Mouse (Mus musculus) midbrain, postnatal 0 days (tissue): ENCODE data around the gene Gstt4. TPM values are rescaled to one million over a fixed set of nuclear protein-coding genes. Genes with fewer than 3 reads are reported as not detected.

Source experiments
- ATAC-seq: fragments of 200-750 bp; cut with Nextera tagmentation; 2 replicates; pipeline ENCODE4 v1.8.0; 2017; ENCODE audit warnings: moderate number of reproducible peaks, mild to moderate bottlenecking, moderate TSS enrichment, moderate library complexity; ENCODE audit not compliant: low FRiP score
- DNase-seq: peaks from one replicate; pipeline ENCODE4 v3.0.0-alpha.2; 2015; ENCODE audit warnings: low spot score
- H3K27ac ChIP-seq: fragments of 300-500 bp; sonication (generic); 2 replicates; pipeline ENCODE4 v1.5.1; 2014; ENCODE audit warnings: low read depth, mild to moderate bottlenecking, low read length, mixed read lengths
- H3K27me3 ChIP-seq: fragments of 300-500 bp; sonication (generic); 2 replicates; pipeline ENCODE4 v1.6.1; 2014; ENCODE audit warnings: low read length, control low read depth, mixed read lengths; ENCODE audit not compliant: insufficient read depth
- H3K36me3 ChIP-seq: fragments of 300-500 bp; sonication (generic); 2 replicates; pipeline ENCODE4 v1.6.1; 2014; ENCODE audit warnings: low read length, control low read depth, mixed read lengths; ENCODE audit not compliant: insufficient read depth
- H3K4me1 ChIP-seq: fragments of 300-500 bp; sonication (generic); 2 replicates; pipeline ENCODE4 v1.6.1; 2014; ENCODE audit warnings: mild to moderate bottlenecking, control low read depth, antibody characterized with exemption, low read length, mixed read lengths; ENCODE audit not compliant: insufficient read depth
- H3K4me2 ChIP-seq: fragments of 300-500 bp; sonication (generic); 2 replicates; pipeline ENCODE4 v1.6.1; 2014; ENCODE audit warnings: low read depth, mild to moderate bottlenecking, low read length, mixed read lengths; ENCODE audit not compliant: poor library complexity, severe bottlenecking
- H3K4me3 ChIP-seq: fragments of 300-500 bp; sonication (generic); 2 replicates; pipeline ENCODE4 v1.5.1; 2014; ENCODE audit warnings: low read depth, mild to moderate bottlenecking, low read length, moderate library complexity
- H3K9ac ChIP-seq: fragments of 300-500 bp; sonication (generic); replicated peaks from 2 replicates; pipeline ENCODE4 v1.6.1; 2014; ENCODE audit warnings: mild to moderate bottlenecking, low read length, moderate library complexity, mixed read lengths; ENCODE audit not compliant: poor library complexity, severe bottlenecking
- H3K9me3 ChIP-seq: fragments of 300-500 bp; sonication (generic); 2 replicates; pipeline ENCODE4 v1.6.1; 2016; ENCODE audit warnings: low read length, control low read depth
- CTCF ChIP-seq: IDR thresholded peaks from 2 replicates; pipeline ENCODE4 v1.5.1; 2016; ENCODE audit warnings: antibody characterized with exemption, mild to moderate bottlenecking
- WGBS: fragments of 180-500 bp; shearing (Covaris S2); extraction: QIAGEN DNeasy Blood & Tissue Kit; methylation state at CpG from one replicate; pipeline ENCODE4 v1.1.7; 2014; 5-methylcytosine and 5-hydroxymethylcytosine counted together
- polyA plus RNA-seq: library from polyadenylated mRNA; unstranded; fragments of >200 nt; fragmentation: Nextera tagmentation; extraction: Ambion mirVana; gene quantifications from 2 replicates; pipeline ENCODE4 v1.2.1, GENCODE M21; 2015
- total RNA-seq: library from RNA; depleted of rRNA; stranded (reverse); fragments of >200 nt; gene quantifications from 2 replicates; pipeline ENCODE4 v1.2.3, GENCODE M21; 2014

Gstt4 gene
- total and polyA plus RNA-seq, 2 experiments from 2014 or later = not detected

GRCm38 (mm10) chr10:75853452-75853851, 31.1 kb upstream of the Gstt4 start:
- Histone ChIP-seq H3K4me2 (no peak overlapping the region), H3K27me3 (no peaks in the 10 kb centered on the region), H3K9me3 (no peaks in the 10 kb centered on the region), H3K9ac (no peak overlapping the region), H3K4me3 (no peak overlapping the region), H3K4me1 (0 out of 2 replicates have a peak, but pooled peaks cover 6% of the 10 kb centered on the region), H3K36me3 (peaks cover 15% of the 10 kb centered on the region; the same call in 1 of the 2 replicates), H3K27ac (no peak overlapping the region)
- peak; percentile 90 for DNase-seq
- peak; percentile 61 for ATAC-seq
- TF ChIP-seq CTCF = peak; percentile 82
- WGBS = 19% methylated on average over 10 of the region's 10 CpGs

DNA sequence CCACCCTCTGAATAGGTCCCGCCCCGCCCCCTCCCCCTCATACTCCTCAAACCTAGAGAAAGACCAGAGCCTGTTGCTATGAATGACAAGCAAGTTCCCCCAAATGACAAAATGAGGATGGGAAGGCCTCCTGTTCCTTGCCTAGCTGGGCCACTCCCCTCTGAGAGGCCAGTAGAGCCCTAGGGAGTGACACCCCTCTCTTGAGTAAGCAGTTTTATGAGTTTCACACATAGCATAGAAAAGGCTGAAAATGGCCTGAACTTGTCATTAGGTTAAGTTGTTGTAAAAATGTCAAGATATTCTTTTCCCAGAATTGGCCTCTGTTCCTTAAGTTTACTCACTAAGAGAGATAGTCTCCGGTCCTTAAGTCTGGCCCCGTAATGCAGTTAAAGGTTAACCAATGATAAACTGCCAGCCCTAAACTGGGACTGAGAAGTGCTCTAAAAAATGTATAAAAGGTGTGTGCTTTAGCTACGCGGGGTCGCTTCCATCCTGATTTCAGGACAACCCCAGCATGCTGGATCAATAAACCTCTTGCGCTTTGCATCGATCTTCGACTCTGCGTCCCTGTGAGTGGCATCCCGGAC, 30.3 kb upstream of the Gstt4 start:
- Histone ChIP-seq H3K36me3 (peaks cover 15% of the 10 kb centered on the region; the same call in 1 of the 2 replicates), H3K9me3 (no peaks in the 10 kb centered on the region), H3K4me1 (0 out of 2 replicates have a peak, but pooled peaks cover 2% of the 10 kb centered on the region), H3K4me3 (no peak overlapping the region), H3K4me2 (no peak overlapping the region), H3K27me3 (no peaks in the 10 kb centered on the region), H3K27ac (no peak overlapping the region), H3K9ac (no peak overlapping the region)
- WGBS = 98% methylated on average over 12 of the region's 12 CpGs
- no peak for DNase-seq
- no peak for ATAC-seq
- no peak for TF ChIP-seq CTCF

GRCm38 (mm10) chr10:75851681-75852080, 29.3 kb upstream of the Gstt4 start:
- H3K4me1 ChIP-seq = 0 out of 2 replicates have a peak, but pooled peaks cover 2% of the 10 kb centered on the region
- no peak for TF ChIP-seq CTCF
- H3K36me3 ChIP-seq = peaks cover 8% of the 10 kb centered on the region; the same call in 1 of the 2 replicates
- no peak for ATAC-seq
- H3K4me2 ChIP-seq = no peak overlapping the region
- H3K9me3 ChIP-seq = no peaks in the 10 kb centered on the region
- no peak for DNase-seq
- no peaks in the 10 kb centered on the region for H3K27me3 ChIP-seq
- no peak overlapping the region for H3K27ac ChIP-seq
- WGBS = 36% methylated on average over 3 of the region's 3 CpGs
- H3K4me3 ChIP-seq = no peak overlapping the region
- no peak overlapping the region for H3K9ac ChIP-seq

DNA sequence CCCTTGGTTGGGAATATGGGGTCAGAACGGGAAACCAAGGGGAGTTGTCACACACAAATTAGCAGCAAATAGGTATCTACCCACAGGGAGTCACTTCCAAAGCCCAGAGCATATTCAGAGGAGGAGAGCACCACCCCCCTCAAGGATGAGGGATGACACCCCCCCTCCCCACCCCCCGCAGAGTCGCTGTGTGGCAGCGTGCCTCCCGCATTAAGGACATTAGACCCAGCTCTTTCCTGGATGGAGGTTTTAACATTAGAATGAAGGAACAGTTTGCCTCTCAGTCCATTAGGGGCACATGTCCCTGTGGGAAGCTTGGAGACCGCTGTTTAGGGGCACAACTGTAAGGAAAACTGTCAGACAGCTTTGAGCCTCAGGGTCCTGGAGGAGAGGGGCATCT, 28.7 kb upstream of the Gstt4 start:
- TF ChIP-seq CTCF = peak; percentile 39; the same call in 1 of the 2 replicates
- no peaks in the 10 kb centered on the region for H3K9me3 ChIP-seq
- WGBS = 8% methylated on average over 6 of the region's 6 CpGs
- H3K36me3 ChIP-seq = peaks cover 2% of the 10 kb centered on the region; the same call in 1 of the 2 replicates
- no peak overlapping the region for H3K27ac ChIP-seq
- no peaks in the 10 kb centered on the region for H3K27me3 ChIP-seq
- DNase-seq (no peak), ATAC-seq (no peak)
- no peak overlapping the region for H3K9ac ChIP-seq
- H3K4me1 ChIP-seq = 0 out of 2 replicates have a peak, but pooled peaks cover 2% of the 10 kb centered on the region
- H3K4me3 ChIP-seq = no peak overlapping the region
- no peak overlapping the region for H3K4me2 ChIP-seq

DNA sequence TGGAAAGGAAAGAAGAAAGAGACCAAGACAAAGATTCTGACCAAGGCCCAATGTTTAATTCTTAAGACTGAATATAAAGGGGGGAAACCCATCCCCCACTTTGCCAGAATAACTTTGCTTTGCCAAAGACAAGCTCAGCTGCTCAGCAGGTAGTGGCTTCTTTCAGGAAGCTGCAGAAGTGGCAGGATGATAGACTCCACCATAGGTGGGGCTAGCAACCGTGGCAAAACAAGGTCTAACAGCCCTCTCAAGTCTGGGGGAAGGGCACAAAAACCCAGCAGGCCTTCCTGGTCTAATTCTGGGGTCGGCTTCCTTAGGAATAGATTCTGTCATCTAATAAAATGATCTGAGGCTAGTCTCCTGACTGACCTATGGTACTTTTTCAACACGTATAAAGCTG, 26.0 kb upstream of the Gstt4 start:
- TF ChIP-seq CTCF = no peak
- Histone ChIP-seq H3K9me3 (no peaks in the 10 kb centered on the region), H3K9ac (no peak overlapping the region), H3K4me3 (no peak overlapping the region), H3K36me3 (no peaks in the 10 kb centered on the region), H3K4me1 (0 out of 2 replicates have a peak, but pooled peaks cover 2% of the 10 kb centered on the region), H3K4me2 (no peak overlapping the region), H3K27me3 (no peaks in the 10 kb centered on the region), H3K27ac (no peak overlapping the region)
- no peak for DNase-seq
- WGBS = 25% methylated on average over 3 of the region's 3 CpGs
- no peak for ATAC-seq

GRCm38 (mm10) chr10:75845306-75845930, 23.1 kb upstream of the Gstt4 start:
- Histone ChIP-seq H3K27ac (no peak overlapping the region), H3K36me3 (no peaks in the 10 kb centered on the region), H3K9me3 (no peaks in the 10 kb centered on the region), H3K9ac (no peak overlapping the region), H3K4me3 (no peak overlapping the region), H3K4me1 (no peaks in the 10 kb centered on the region), H3K27me3 (no peaks in the 10 kb centered on the region), H3K4me2 (no peak overlapping the region)
- no peak for TF ChIP-seq CTCF
- 82% methylated on average over 6 of the region's 6 CpGs for WGBS
- ATAC-seq (no peak), DNase-seq (no peak)
